Mouse (Mus musculus) hindbrain, embryonic 16.5 days (tissue): Measurements from ENCODE around the gene Nav3. TPM values are rescaled to one million over a fixed set of nuclear protein-coding genes. Genes with fewer than 3 reads are reported as not detected.

Source experiments
- ATAC-seq: fragments of 200-750 bp; cut with Nextera tagmentation; 2 replicates; pipeline ENCODE4 v1.8.0; 2017; ENCODE audit warnings: moderate TSS enrichment, moderate library complexity
- H3K27ac ChIP-seq: fragments of 300-500 bp; sonication (generic); 2 replicates; pipeline ENCODE4 v1.5.1; 2014; ENCODE audit warnings: low read depth, mild to moderate bottlenecking, control low read depth, low read length, moderate library complexity
- H3K27me3 ChIP-seq: fragments of 300-500 bp; sonication (generic); replicated peaks from 2 replicates; pipeline ENCODE4 v1.6.1; 2014; ENCODE audit warnings: low read length; ENCODE audit not compliant: control insufficient read depth, insufficient read depth
- H3K36me3 ChIP-seq: fragments of 300-500 bp; sonication (generic); 2 replicates; pipeline ENCODE4 v1.6.1; 2014; ENCODE audit warnings: mild to moderate bottlenecking, low read length, moderate library complexity, mixed read lengths; ENCODE audit not compliant: control insufficient read depth, insufficient read depth
- H3K4me1 ChIP-seq: fragments of 300-500 bp; sonication (generic); 2 replicates; pipeline ENCODE4 v1.6.1; 2014; ENCODE audit warnings: low read depth, low read length; ENCODE audit not compliant: control insufficient read depth, insufficient read depth
- H3K4me2 ChIP-seq: fragments of 300-500 bp; sonication (generic); 2 replicates; pipeline ENCODE4 v1.6.1; 2014; ENCODE audit warnings: mild to moderate bottlenecking, low read length, control low read depth, moderate library complexity
- H3K4me3 ChIP-seq: fragments of 300-500 bp; sonication (generic); 2 replicates; pipeline ENCODE4 v1.5.1; 2014; ENCODE audit warnings: mild to moderate bottlenecking, low read length, control low read depth, moderate library complexity
- H3K9ac ChIP-seq: fragments of 300-500 bp; sonication (generic); 2 replicates; pipeline ENCODE4 v1.6.1; 2014; ENCODE audit warnings: low read depth, mild to moderate bottlenecking, control low read depth, low read length, moderate library complexity
- H3K9me3 ChIP-seq: fragments of 300-500 bp; sonication (generic); 2 replicates; pipeline ENCODE4 v1.6.1; 2014; ENCODE audit warnings: mild to moderate bottlenecking, low read length, moderate library complexity; ENCODE audit not compliant: control insufficient read depth
- WGBS: fragments of 180-500 bp; shearing (Covaris S2); extraction: QIAGEN DNeasy Blood & Tissue Kit; methylation state at CpG from one replicate; pipeline ENCODE4 v1.1.7; 2014; 5-methylcytosine and 5-hydroxymethylcytosine counted together
- polyA plus RNA-seq: library from polyadenylated mRNA; unstranded; fragments of >200 nt; fragmentation: Nextera tagmentation; extraction: Ambion mirVana; gene quantifications from 2 replicates; pipeline ENCODE4 v1.2.1, GENCODE M21; 2015

Nav3 gene
- polyA plus RNA-seq, 1 experiment from 2014 or later, result 16.6 TPM

DNA sequence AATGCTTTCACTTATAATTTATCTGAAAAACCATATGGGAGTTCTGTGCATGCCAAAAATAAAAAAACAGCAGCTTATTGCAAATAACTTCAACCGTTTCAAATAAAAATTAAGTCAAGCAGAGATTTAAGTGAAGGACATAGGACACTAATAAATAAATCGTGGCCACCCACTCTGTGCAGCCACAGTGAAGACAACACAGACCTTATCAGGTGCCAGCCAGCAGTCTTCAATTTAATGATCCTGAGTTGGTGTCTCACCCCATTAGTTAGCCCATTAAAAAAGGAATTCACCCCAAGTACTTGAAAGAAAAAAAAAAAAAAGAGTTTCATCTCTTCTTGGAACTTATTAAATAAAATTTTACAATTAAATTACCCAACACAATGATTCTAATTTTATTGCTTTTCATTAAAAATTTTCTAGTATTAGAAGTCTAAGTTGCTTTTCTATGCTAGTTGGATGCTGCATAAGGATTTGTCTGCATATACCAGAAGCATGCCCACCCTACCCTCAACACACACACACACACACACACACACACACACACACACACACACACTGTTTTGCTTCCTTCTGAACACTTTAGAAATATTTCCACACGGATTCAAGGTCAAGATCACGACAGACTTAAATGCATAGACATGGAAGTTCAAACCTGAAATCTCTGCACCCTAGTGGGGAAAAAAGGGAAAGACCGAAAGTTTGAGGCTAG, 649.1 kb downstream of the Nav3 start:
- Histone ChIP-seq H3K27ac (no peak overlapping the region), H3K9ac (no peak overlapping the region), H3K36me3 (no peaks in the 10 kb centered on the region), H3K4me3 (no peak overlapping the region), H3K4me1 (no peaks in the 10 kb centered on the region), H3K9me3 (no peaks in the 10 kb centered on the region), H3K4me2 (no peak overlapping the region), H3K27me3 (no peaks in the 10 kb centered on the region)
- ATAC-seq, result no peak
- 77% methylated on average over 5 of the region's 5 CpGs for WGBS

DNA sequence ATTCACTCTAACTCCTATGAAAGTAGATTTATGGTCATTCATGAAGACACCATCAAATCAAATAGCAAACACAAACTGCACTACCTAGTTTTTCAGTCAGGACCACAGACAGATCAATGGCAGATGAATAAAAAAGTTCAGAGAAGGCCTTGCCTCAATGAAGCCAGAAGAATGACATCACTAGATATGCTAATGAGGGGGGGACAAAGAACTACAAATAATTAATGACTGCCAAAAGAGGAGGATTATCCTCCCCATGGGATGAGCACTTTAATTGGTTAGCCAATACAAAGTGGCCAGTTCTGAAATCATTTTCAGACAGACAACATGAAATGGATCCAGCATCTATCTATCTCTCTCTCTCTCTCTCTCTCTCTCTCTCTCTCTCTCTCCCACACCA, 652.6 kb downstream of the Nav3 start:
- H3K4me3 ChIP-seq, result no peak overlapping the region
- no peaks in the 10 kb centered on the region for H3K4me1 ChIP-seq
- no peak for ATAC-seq
- no peaks in the 10 kb centered on the region for H3K27me3 ChIP-seq
- H3K4me2 ChIP-seq, result no peak overlapping the region
- H3K9me3 ChIP-seq, result no peaks in the 10 kb centered on the region
- no peaks in the 10 kb centered on the region for H3K36me3 ChIP-seq
- no peak overlapping the region for H3K9ac ChIP-seq
- no peak overlapping the region for H3K27ac ChIP-seq

DNA sequence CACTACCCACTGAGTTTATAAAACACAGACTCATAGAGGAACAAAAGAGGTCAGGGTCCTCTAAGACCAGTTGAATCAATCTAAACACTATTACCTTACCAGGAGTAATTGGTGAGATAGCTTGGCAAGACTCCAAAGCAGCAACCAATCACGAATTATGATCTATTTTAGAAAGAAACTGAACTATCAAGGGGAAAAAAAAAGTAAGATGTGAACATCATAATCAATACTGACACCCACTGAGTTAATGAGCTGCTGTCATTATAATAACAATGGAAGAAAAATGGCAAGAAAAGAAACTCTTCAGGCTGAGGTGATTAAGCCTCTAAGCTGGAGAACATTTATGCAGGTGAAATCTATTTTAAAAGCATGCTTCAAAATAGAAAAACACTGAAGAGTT, 653.8 kb downstream of the Nav3 start:
- WGBS, result 48% methylated on average over 1 of the region's 1 CpGs
- no peaks in the 10 kb centered on the region for H3K9me3 ChIP-seq
- H3K9ac ChIP-seq, result no peak overlapping the region
- no peaks in the 10 kb centered on the region for H3K4me1 ChIP-seq
- no peak for ATAC-seq
- H3K4me2 ChIP-seq, result no peak overlapping the region
- H3K36me3 ChIP-seq, result no peaks in the 10 kb centered on the region
- no peak overlapping the region for H3K4me3 ChIP-seq
- H3K27me3 ChIP-seq, result no peaks in the 10 kb centered on the region
- no peak overlapping the region; the same call in 1 of the 2 replicates for H3K27ac ChIP-seq

DNA sequence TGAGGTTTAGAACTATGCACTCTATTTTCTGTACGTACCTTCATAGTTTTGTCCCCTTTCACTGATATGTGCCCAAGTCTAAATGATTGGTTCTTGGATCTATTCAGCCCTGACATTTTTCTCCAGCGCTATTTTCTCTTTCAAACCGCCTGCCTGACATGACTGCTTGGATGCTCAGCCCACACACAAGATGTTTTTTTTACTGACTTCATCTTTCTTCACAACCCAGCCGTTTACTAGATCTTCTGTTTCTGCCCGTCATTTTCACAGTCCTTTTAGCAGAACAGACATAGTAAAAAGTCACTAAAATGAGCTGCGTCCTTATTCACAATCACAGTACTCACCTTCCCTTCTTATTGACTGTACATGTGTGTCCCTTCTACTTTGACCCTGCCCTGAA, 656.8 kb downstream of the Nav3 start:
- Histone ChIP-seq H3K9ac (no peak overlapping the region), H3K36me3 (no peaks in the 10 kb centered on the region), H3K4me3 (no peak overlapping the region), H3K4me2 (no peak overlapping the region), H3K4me1 (no peaks in the 10 kb centered on the region), H3K27me3 (no peaks in the 10 kb centered on the region), H3K27ac (no peak overlapping the region), H3K9me3 (no peaks in the 10 kb centered on the region)
- no peak for ATAC-seq
- 82% methylated on average over 6 of the region's 6 CpGs for WGBS

DNA sequence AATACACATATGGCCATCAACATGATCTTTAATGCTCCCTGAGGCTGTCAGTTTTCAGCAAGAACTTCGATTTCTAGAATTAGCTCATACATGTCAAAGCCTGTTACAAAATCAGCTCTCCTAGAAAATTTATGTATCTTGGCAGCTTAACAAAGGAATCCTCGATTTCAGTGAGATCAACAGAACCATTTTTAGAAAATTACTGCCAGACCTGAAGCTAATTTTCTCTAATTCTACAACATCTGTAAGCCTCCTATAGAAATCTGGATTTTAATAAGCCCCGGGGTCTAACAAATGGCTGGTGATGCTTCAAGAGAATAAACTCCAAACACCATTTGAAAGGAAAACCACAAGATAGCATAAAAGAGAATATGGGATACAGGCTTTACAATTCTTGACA, 659.0 kb downstream of the Nav3 start:
- no peak for ATAC-seq
- Histone ChIP-seq H3K4me3 (no peak overlapping the region), H3K9ac (no peak overlapping the region), H3K9me3 (no peaks in the 10 kb centered on the region), H3K4me2 (no peak overlapping the region), H3K27ac (no peak overlapping the region), H3K27me3 (no peaks in the 10 kb centered on the region), H3K4me1 (no peaks in the 10 kb centered on the region), H3K36me3 (no peaks in the 10 kb centered on the region)
- 58% methylated on average over 3 of the region's 3 CpGs for WGBS

DNA sequence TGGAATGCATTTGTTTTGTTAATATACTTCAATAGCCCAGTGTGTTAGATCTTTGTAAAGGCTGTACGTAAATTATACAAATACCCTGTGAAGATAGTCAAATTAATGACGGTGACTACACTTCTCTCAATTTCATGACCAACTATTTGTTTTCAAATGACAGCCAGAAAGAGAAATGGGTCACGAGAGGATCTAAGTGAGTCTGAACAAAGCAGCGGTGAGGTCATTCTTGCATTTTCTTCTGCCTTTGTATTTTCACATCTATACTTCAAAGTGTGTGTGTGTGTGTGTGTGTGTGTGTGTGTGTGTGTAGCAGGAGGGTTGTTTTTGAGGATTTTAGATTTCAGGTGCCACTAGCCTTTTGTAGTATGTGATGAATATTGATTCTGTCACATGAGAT, 662.5 kb downstream of the Nav3 start:
- no peak for ATAC-seq
- Histone ChIP-seq H3K4me1 (no peaks in the 10 kb centered on the region), H3K4me3 (no peak overlapping the region), H3K36me3 (no peaks in the 10 kb centered on the region), H3K27ac (no peak overlapping the region), H3K4me2 (no peak overlapping the region), H3K9me3 (no peaks in the 10 kb centered on the region), H3K27me3 (no peaks in the 10 kb centered on the region), H3K9ac (no peak overlapping the region)
- 58% methylated on average over 4 of the region's 4 CpGs for WGBS

DNA sequence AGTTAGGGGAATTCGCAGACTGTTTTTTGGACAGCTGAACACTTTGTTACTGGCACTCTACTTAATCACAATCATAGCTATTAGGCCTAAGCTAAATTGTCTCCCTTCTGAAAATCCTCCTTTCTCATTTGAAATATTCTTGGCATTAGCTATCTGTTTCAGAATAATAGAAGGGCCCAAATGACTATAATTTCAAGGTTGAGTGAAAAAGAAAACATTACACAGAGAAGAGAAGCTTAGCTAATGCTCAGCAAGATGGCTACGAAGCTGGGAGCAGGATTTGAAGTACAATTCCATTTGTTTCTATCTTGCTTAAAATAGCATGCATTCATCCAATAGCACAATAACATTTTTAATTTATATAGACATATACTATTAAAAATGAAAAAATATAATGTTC, 667.3 kb downstream of the Nav3 start:
- ATAC-seq, result no peak

DNA sequence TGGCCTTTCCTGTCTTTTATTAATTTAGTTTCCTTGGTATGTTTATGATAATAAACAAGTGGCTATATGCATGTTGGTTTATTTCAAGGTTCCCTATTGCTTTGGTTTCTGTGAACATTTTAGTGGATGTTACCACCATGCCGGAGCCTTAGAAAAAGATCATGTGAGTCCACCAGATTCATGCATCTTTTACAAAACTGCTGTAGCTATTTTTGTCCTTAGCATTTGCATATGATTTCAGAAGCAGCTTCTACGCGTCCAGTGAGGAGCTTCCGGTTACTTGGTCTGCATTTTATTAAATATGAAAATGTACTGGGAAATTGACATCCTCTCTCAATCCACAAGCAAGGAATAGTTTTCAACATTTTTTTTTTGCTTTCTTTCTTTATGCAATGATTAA, 676.9 kb downstream of the Nav3 start:
- Histone ChIP-seq H3K9me3 (no peaks in the 10 kb centered on the region), H3K4me2 (no peak overlapping the region), H3K36me3 (no peaks in the 10 kb centered on the region), H3K4me3 (no peak overlapping the region), H3K9ac (no peak overlapping the region), H3K27ac (no peak overlapping the region), H3K4me1 (no peaks in the 10 kb centered on the region), H3K27me3 (no peaks in the 10 kb centered on the region)
- ATAC-seq, result no peak
- 82% methylated on average over 4 of the region's 4 CpGs for WGBS

More for the DNA sequence above, 667.3 kb downstream of the Nav3 start:
- Histone ChIP-seq H3K36me3 (no peaks in the 10 kb centered on the region), H3K27me3 (no peaks in the 10 kb centered on the region), H3K9me3 (no peaks in the 10 kb centered on the region), H3K4me2 (no peak overlapping the region), H3K4me3 (no peak overlapping the region), H3K4me1 (no peaks in the 10 kb centered on the region), H3K9ac (no peak overlapping the region), H3K27ac (no peak overlapping the region)
- 70% methylated on average over 2 of the region's 2 CpGs for WGBS

DNA sequence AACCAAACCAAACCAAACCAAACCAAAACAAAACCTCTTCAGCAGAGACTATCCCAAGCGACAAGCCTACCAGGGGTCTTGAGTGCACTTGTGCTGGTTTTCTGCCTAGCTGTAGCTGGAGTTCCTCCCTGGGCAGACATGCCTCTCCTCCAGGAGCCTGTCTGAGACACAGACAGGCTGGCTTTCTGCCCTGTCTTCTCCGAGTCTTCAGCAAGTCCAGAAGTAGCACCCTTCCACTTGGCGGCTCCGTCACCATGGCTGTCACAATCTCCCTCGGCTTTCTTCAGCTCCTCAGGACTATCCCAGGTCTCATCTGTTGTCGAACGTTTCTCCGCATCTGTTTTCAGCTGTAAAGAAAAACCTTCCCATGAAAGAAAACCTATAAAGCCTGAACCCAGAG, 686.9 kb downstream of the Nav3 start:
- no peak overlapping the region for H3K27ac ChIP-seq
- no peaks in the 10 kb centered on the region for H3K4me1 ChIP-seq
- H3K4me2 ChIP-seq, result no peak overlapping the region
- no peaks in the 10 kb centered on the region for H3K9me3 ChIP-seq
- no peak for ATAC-seq
- H3K36me3 ChIP-seq, result peaks cover 4% of the 10 kb centered on the region; the same call in 1 of the 2 replicates
- no peaks in the 10 kb centered on the region for H3K27me3 ChIP-seq
- 90% methylated on average over 8 of the region's 8 CpGs for WGBS
- H3K4me3 ChIP-seq, result no peak overlapping the region
- H3K9ac ChIP-seq, result no peak overlapping the region

DNA sequence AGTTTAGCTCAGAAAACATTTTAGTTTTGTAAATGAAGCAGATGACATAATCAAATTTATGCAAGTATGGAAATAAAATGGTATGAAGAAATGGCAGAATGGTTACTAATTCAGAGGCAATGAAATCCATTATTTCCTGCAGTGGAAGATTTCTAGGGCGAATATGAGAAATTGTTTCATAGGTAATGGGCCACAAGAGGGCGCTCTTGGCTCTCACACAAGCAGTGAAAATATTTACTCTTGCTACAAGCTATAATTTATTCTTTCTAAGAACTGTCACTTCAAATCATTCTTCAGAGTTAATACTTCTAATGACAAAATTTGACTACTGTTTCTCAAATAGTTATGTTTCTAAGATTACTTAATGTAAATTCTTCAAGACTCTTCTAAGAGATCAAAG, 690.4 kb downstream of the Nav3 start:
- H3K4me2 ChIP-seq, result no peak overlapping the region
- H3K9me3 ChIP-seq, result no peaks in the 10 kb centered on the region
- no peak for ATAC-seq
- H3K9ac ChIP-seq, result no peak overlapping the region
- H3K4me1 ChIP-seq, result no peaks in the 10 kb centered on the region
- no peaks in the 10 kb centered on the region for H3K27me3 ChIP-seq
- H3K4me3 ChIP-seq, result no peak overlapping the region
- no peak overlapping the region for H3K27ac ChIP-seq
- peaks cover 4% of the 10 kb centered on the region; the same call in 1 of the 2 replicates for H3K36me3 ChIP-seq
- 7% methylated on average over 2 of the region's 2 CpGs for WGBS
